Mouse (Mus musculus): ENCODE measurements around the gene Cog4. TPM values are rescaled to one million over a fixed set of nuclear protein-coding genes. Genes with fewer than 3 reads are reported as not detected.
A peak's percentile ranks its signal among the peaks of the same experiment; 100 is the strongest.

Cog4 gene
- polyA plus RNA-seq, 1 experiment from 2014 or later: 64.6 TPM

DNA sequence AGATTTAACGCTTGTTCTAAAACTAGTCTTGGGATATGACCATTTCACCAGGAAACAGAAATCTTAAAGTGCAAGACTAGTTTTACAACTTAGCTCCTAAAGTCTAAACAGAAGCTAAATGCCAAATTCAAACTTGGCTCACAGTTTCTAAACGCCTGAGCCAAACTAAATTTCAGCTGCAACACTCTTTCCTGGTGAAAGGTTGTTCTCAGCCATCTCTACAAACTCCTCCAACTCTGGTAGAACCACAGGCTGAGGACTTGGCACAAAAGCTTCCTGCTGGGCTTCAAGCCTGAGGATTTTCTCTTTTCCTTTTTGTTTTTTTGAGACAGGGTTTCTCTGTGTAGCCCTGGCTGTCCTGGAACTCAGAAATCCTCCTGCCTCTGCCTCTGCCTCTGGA, 26.1 kb upstream of the Cog4 start:
- ATAC-seq (ENCODE audit: low read depth): no peak
- Histone ChIP-seq H3K4me1 (ENCODE audit: control insufficient read depth, insufficient read depth, low read length) (no peaks in the 10 kb centered on the region), H3K27ac (ENCODE audit: low read depth, low read length) (no peak overlapping the region), H3K9me3 (ENCODE audit: control insufficient read depth, low read length) (no peaks in the 10 kb centered on the region), H3K9ac (replicated peaks; ENCODE audit: low read depth, low read length) (no peak overlapping the region), H3K27me3 (ENCODE audit: control insufficient read depth, insufficient read depth, low read length) (no peaks in the 10 kb centered on the region), H3K36me3 (ENCODE audit: control insufficient read depth, insufficient read depth, low read length) (peaks cover 98% of the 10 kb centered on the region), H3K4me3 (ENCODE audit: low read depth, low read length) (no peak overlapping the region), H3K4me2 (ENCODE audit: low read depth, low read length) (no peak overlapping the region)
- WGBS: 94% methylated on average over 2 of the region's 2 CpGs

DNA sequence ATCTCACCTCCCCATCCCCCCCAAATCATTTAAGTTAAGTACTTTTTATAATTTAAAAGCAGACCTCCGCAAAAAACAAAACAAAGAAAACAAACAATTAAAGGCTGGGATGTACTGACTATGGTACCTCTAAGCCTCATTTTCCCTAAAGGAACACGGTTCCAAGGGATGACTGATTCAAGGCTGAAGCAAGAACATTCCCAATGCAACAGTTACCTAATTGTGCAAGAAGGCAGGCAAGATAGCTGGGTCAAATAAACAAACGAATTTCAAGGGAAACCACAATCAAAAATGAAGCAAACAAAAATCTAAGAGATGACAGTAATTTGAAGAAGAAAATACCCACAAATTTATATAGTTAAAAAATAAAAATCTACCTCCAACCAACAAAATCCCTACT, 24.4 kb upstream of the Cog4 start:
- H3K4me1 ChIP-seq (ENCODE audit: control insufficient read depth, insufficient read depth, low read length): no peaks in the 10 kb centered on the region
- no peak overlapping the region for H3K4me3 ChIP-seq (ENCODE audit: low read depth, low read length)
- H3K9ac ChIP-seq (replicated peaks; ENCODE audit: low read depth, low read length): no peak overlapping the region
- peaks cover 93% of the 10 kb centered on the region for H3K36me3 ChIP-seq (ENCODE audit: control insufficient read depth, insufficient read depth, low read length)
- H3K4me2 ChIP-seq (ENCODE audit: low read depth, low read length): no peak overlapping the region
- H3K9me3 ChIP-seq (ENCODE audit: control insufficient read depth, low read length): no peaks in the 10 kb centered on the region
- no peak for ATAC-seq (ENCODE audit: low read depth)
- H3K27ac ChIP-seq (ENCODE audit: low read depth, low read length): no peak overlapping the region
- H3K27me3 ChIP-seq (ENCODE audit: control insufficient read depth, insufficient read depth, low read length): no peaks in the 10 kb centered on the region
- WGBS: 92% methylated on average over 3 of the region's 3 CpGs

DNA sequence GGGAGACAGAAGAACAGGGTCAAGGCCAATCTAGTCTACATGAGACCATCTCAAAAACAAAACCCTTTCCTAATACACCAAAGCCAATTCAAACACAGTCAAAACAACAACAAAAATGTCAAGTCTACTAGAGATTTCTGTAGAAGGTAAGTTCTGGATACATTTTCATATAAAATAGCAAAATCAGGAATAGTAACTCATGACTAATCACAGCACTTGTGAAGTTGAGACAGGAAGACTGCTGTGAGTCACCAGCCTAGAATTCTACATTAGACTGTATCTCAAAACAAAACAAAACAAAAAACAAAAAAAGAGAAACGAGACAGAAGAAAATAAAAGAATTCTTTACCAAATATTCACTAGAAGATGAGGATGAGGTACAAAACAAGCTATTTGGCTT, 21.5 kb upstream of the Cog4 start:
- Histone ChIP-seq H3K4me2 (ENCODE audit: low read depth, low read length) (no peak overlapping the region), H3K4me1 (ENCODE audit: control insufficient read depth, insufficient read depth, low read length) (no peaks in the 10 kb centered on the region), H3K9ac (replicated peaks; ENCODE audit: low read depth, low read length) (no peak overlapping the region), H3K9me3 (ENCODE audit: control insufficient read depth, low read length) (no peaks in the 10 kb centered on the region), H3K36me3 (ENCODE audit: control insufficient read depth, insufficient read depth, low read length) (peaks cover 90% of the 10 kb centered on the region), H3K27ac (ENCODE audit: low read depth, low read length) (no peak overlapping the region), H3K27me3 (ENCODE audit: control insufficient read depth, insufficient read depth, low read length) (no peaks in the 10 kb centered on the region), H3K4me3 (ENCODE audit: low read depth, low read length) (no peak overlapping the region)
- 84% methylated on average over 1 of the region's 1 CpGs for WGBS
- ATAC-seq (ENCODE audit: low read depth): no peak

DNA sequence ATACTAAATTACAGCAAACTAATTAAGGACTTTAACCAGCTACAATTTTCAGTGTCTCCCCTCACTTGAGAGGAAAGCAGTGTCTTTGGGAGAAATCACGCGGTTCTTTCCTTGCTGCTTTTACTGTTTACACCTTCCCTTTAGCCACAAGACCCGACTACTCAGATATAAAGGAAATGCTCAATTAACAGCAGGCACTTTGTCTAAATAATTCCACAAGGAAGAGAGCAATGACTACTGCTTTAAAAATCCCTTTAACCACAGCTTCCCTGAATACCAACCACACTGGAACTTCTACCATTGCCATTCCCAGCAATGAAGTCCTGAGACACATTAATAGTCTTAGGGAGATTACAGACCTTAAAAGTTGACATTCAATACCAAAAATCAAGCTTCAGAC, 17.9 kb upstream of the Cog4 start:
- H3K4me3 ChIP-seq (ENCODE audit: low read depth, low read length): no peak overlapping the region
- H3K9ac ChIP-seq (replicated peaks; ENCODE audit: low read depth, low read length): no peak overlapping the region
- H3K36me3 ChIP-seq (ENCODE audit: control insufficient read depth, insufficient read depth, low read length): peaks cover 86% of the 10 kb centered on the region
- no peak overlapping the region for H3K27ac ChIP-seq (ENCODE audit: low read depth, low read length)
- no peaks in the 10 kb centered on the region for H3K9me3 ChIP-seq (ENCODE audit: control insufficient read depth, low read length)
- no peak overlapping the region for H3K4me2 ChIP-seq (ENCODE audit: low read depth, low read length)
- H3K27me3 ChIP-seq (ENCODE audit: control insufficient read depth, insufficient read depth, low read length): no peaks in the 10 kb centered on the region
- WGBS: 90% methylated on average over 3 of the region's 3 CpGs
- H3K4me1 ChIP-seq (ENCODE audit: control insufficient read depth, insufficient read depth, low read length): no peaks in the 10 kb centered on the region
- no peak for ATAC-seq (ENCODE audit: low read depth)

DNA sequence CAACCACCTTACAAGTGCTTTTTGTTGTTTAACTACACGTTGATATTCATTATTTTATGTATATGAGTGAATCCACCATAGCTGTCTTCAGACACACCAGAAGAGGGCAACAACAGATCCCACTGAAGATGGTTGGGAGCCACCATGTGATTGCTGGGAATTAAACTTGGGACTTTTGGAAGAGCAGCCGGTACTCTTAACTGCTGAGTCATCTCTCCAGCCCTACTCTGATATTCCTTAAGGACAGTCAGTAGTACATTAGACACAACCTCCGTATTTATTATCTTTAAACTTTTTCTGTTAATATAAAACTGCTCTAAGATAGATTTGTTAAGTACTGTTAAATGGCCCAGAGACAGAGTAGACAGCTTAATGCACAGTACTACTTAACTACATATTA, 14.4 kb upstream of the Cog4 start:
- 92% methylated on average over 3 of the region's 3 CpGs for WGBS
- no peak overlapping the region for H3K9ac ChIP-seq (replicated peaks; ENCODE audit: low read depth, low read length)
- no peaks in the 10 kb centered on the region for H3K4me1 ChIP-seq (ENCODE audit: control insufficient read depth, insufficient read depth, low read length)
- no peak overlapping the region for H3K27ac ChIP-seq (ENCODE audit: low read depth, low read length)
- peaks cover 83% of the 10 kb centered on the region for H3K36me3 ChIP-seq (ENCODE audit: control insufficient read depth, insufficient read depth, low read length)
- H3K4me2 ChIP-seq (ENCODE audit: low read depth, low read length): no peak overlapping the region
- H3K27me3 ChIP-seq (ENCODE audit: control insufficient read depth, insufficient read depth, low read length): no peaks in the 10 kb centered on the region
- no peaks in the 10 kb centered on the region for H3K9me3 ChIP-seq (ENCODE audit: control insufficient read depth, low read length)
- no peak overlapping the region for H3K4me3 ChIP-seq (ENCODE audit: low read depth, low read length)
- ATAC-seq (ENCODE audit: low read depth): no peak

DNA sequence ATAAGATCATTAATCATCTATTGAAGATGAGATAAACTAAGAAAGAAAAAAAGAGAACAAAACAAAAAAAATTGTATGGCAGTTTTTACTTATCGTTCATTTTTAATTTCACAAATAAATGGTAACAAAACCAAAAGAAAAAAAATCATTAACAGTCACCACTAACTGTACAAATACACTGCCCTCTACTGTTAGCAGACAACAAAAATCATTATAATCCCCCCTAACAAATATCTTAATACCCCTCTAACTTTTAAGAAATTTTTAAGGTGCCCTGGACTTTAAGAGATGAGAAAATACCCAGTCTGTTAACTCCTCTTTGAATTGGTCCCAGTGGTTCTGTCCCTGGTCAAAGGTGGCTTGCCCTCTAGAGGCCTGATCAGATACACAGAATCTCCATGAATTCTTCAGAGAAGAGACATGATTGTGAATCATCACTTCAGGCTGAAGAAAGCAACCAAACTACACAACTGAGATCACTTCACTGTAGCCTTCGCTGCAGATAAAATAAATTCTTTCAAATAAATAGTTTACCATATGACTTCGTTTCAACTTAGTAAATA, 4.3 kb upstream of the Cog4 start:
- Histone ChIP-seq H3K9ac (replicated peaks; ENCODE audit: low read depth, low read length) (no peak overlapping the region), H3K4me2 (ENCODE audit: low read depth, low read length) (no peak overlapping the region), H3K27ac (ENCODE audit: low read depth, low read length) (no peak overlapping the region), H3K4me3 (ENCODE audit: low read depth, low read length) (no peak overlapping the region), H3K4me1 (ENCODE audit: control insufficient read depth, insufficient read depth, low read length) (peaks cover 10% of the 10 kb centered on the region; the same call in 1 of the 2 replicates), H3K9me3 (ENCODE audit: control insufficient read depth, low read length) (no peaks in the 10 kb centered on the region), H3K27me3 (ENCODE audit: control insufficient read depth, insufficient read depth, low read length) (no peaks in the 10 kb centered on the region), H3K36me3 (ENCODE audit: control insufficient read depth, insufficient read depth, low read length) (peaks cover 63% of the 10 kb centered on the region)
- ATAC-seq (ENCODE audit: low read depth): no peak
- 98% methylated on average over 3 of the region's 3 CpGs for WGBS

DNA sequence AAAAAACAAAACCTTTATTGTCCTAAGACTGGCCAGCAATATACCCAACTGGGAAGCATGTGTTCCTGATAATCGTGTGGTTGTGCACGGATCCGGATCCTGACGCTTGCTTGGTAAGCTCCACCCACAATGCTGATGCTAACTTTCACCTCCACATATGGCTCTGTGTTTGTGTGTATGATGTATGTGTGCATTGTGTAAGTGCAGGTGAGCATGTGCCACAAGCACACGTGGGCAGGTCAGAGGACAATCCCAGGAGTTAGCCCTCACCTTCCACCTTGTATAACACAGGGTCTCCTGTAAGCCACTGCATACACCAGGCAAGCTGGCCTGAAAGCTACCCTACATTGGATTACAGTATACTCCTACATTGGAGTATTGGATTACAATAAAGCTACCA, 3.2 kb upstream of the Cog4 start:
- peaks cover 18% of the 10 kb centered on the region for H3K4me1 ChIP-seq (ENCODE audit: control insufficient read depth, insufficient read depth, low read length)
- 85% methylated on average over 5 of the region's 5 CpGs for WGBS
- H3K4me3 ChIP-seq (ENCODE audit: low read depth, low read length): no peak overlapping the region
- H3K27me3 ChIP-seq (ENCODE audit: control insufficient read depth, insufficient read depth, low read length): no peaks in the 10 kb centered on the region
- no peak overlapping the region for H3K4me2 ChIP-seq (ENCODE audit: low read depth, low read length)
- no peaks in the 10 kb centered on the region for H3K9me3 ChIP-seq (ENCODE audit: control insufficient read depth, low read length)
- H3K36me3 ChIP-seq (ENCODE audit: control insufficient read depth, insufficient read depth, low read length): peaks cover 53% of the 10 kb centered on the region
- no peak overlapping the region for H3K9ac ChIP-seq (replicated peaks; ENCODE audit: low read depth, low read length)
- H3K27ac ChIP-seq (ENCODE audit: low read depth, low read length): no peak overlapping the region
- ATAC-seq (ENCODE audit: low read depth): no peak

DNA sequence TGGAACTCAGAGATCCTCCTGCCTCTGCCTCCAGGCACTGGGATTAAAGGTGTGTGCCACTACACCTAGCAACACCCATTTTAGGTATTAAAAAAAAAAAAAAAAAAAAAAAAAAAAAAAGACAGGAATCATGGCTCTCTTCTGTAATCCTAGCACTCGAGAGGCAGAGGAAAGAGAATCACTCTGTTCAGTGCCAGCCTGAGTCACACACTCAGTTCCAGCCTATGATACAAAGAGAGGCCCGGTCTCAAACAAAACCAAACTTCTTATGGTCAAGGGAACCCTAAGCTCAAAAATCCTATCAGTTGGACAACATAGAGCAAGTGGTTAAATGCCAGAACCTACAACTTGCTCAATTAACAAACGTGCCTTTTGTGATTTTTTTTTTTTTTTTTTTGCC, 1.5 kb upstream of the Cog4 start:
- peaks cover 49% of the 10 kb centered on the region for H3K36me3 ChIP-seq (ENCODE audit: control insufficient read depth, insufficient read depth, low read length)
- peak overlapping the region; percentile 67; the same call in 1 of the 2 replicates for H3K4me2 ChIP-seq (ENCODE audit: low read depth, low read length)
- ATAC-seq (ENCODE audit: low read depth): no peak
- H3K4me3 ChIP-seq (ENCODE audit: low read depth, low read length): no peak overlapping the region; the same call in 1 of the 2 replicates
- H3K27me3 ChIP-seq (ENCODE audit: control insufficient read depth, insufficient read depth, low read length): no peaks in the 10 kb centered on the region
- 86% methylated on average over 3 of the region's 3 CpGs for WGBS
- H3K4me1 ChIP-seq (ENCODE audit: control insufficient read depth, insufficient read depth, low read length): peaks cover 18% of the 10 kb centered on the region
- no peaks in the 10 kb centered on the region for H3K9me3 ChIP-seq (ENCODE audit: control insufficient read depth, low read length)
- no peak overlapping the region for H3K27ac ChIP-seq (ENCODE audit: low read depth, low read length)
- peak overlapping the region; percentile 21; the same call in 1 of the 2 replicates for H3K9ac ChIP-seq (replicated peaks; ENCODE audit: low read depth, low read length)

DNA sequence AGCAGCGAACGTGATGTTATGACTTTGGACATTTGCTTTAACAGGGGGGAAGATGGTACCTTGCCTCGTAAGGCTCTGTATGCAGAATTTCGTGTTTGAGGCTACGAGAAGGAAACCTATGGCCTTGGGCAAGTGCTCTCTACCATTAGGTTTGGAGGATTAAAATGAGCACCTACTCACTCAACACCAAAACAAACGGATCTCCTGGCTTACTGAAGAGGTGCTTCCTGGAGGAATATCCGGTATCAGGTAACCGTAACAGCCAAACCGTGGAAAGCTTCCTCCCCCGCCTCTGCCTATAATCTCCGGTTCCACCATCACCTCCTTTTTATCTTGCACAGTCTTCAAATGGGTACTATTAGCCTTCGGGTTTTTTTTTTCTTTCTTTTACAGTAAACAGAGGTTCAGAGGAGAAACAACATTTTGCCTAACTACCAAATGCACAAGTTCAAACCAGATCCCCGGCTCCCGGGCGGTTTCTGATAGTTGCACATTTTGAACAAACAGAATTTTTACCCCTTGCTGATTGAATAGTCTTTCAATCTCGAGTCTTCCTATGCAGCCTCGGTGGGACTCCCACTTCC, 487 bp upstream of the Cog4 start:
- ATAC-seq (ENCODE audit: low read depth): no peak

More for the DNA sequence above, 487 bp upstream of the Cog4 start:
- no peaks in the 10 kb centered on the region for H3K27me3 ChIP-seq (ENCODE audit: control insufficient read depth, insufficient read depth, low read length)
- H3K27ac ChIP-seq (ENCODE audit: low read depth, low read length): peak overlapping the region; percentile 88
- H3K4me3 ChIP-seq (ENCODE audit: low read depth, low read length): peak overlapping the region; percentile 93
- WGBS: 11% methylated on average over 17 of the region's 17 CpGs
- H3K9ac ChIP-seq (replicated peaks; ENCODE audit: low read depth, low read length): peak overlapping the region; percentile 94
- H3K36me3 ChIP-seq (ENCODE audit: control insufficient read depth, insufficient read depth, low read length): peaks cover 49% of the 10 kb centered on the region
- H3K4me2 ChIP-seq (ENCODE audit: low read depth, low read length): peak overlapping the region; percentile 67
- H3K4me1 ChIP-seq (ENCODE audit: control insufficient read depth, insufficient read depth, low read length): peaks cover 18% of the 10 kb centered on the region
- no peaks in the 10 kb centered on the region for H3K9me3 ChIP-seq (ENCODE audit: control insufficient read depth, low read length)
